Mouse (Mus musculus): ENCODE measurements around the gene Pet117. TPM values are rescaled to one million over a fixed set of nuclear protein-coding genes. Genes with fewer than 3 reads are reported as not detected.
"Not testable (repeated sequence)": the region's sequence is repeated elsewhere in the genome, so short reads cannot be mapped to it uniquely, and the experiment has no call there.

The Pet117 gene
- polyA plus RNA-seq, 1 experiment from 2014 or later = 1.7 TPM

- ATAC-seq (ENCODE audit: insufficient read depth) = no peak
- no peak overlapping the region for H3K27ac ChIP-seq (replicated peaks)
- 22% methylated on average over 8 of the region's 8 CpGs for WGBS (ENCODE audit: insufficient replicate concordance)
These were observed 31.1 kb upstream of the Pet117 start for GRCm38 (mm10) chr2:144337701-144338100.

DNA sequence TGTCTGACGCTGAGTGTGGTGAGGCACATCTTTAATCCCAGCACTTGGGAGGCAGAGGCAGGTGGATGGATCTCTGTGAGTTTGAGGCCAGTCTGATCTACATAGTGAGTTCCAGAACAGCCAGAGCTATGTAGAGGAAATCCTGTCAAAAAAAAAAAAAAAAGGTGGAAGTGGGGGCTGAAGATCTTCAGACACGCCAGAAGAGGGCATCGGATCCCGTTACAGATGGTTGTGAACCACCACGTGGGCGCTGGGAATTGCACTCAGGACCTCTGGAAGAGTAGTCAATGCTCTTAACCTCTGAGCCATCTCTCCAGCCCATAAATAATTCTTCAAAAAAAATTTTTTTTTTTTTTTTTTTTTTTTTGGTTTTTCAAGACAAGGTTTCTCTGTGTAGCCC, 30.6 kb upstream of the Pet117 start:
- H3K4me1 ChIP-seq (replicated peaks); ATAC-seq (ENCODE audit: insufficient read depth); H3K9ac ChIP-seq; H3K27ac ChIP-seq (replicated peaks); H3K9me3 ChIP-seq (replicated peaks); H3K4me3 ChIP-seq (replicated peaks); H3K36me3 ChIP-seq (replicated peaks); H3K4me2 ChIP-seq: not testable (repeated sequence)
- WGBS (ENCODE audit: insufficient replicate concordance) = 63% methylated on average over 6 of the region's 6 CpGs
- H3K27me3 ChIP-seq = peaks cover 27% of the 10 kb centered on the region

More at GRCm38 (mm10) chr2:144337701-144338100, 31.1 kb upstream of the Pet117 start:
- Histone ChIP-seq H3K4me3 (replicated peaks) (no peak overlapping the region), H3K4me2 (no peak overlapping the region), H3K36me3 (replicated peaks) (no peaks in the 10 kb centered on the region), H3K9ac (no peak overlapping the region), H3K27me3 (peaks cover 31% of the 10 kb centered on the region), H3K4me1 (replicated peaks) (peaks cover 4% of the 10 kb centered on the region; the same call in 1 of the 2 replicates), H3K9me3 (replicated peaks) (no peaks in the 10 kb centered on the region)

DNA sequence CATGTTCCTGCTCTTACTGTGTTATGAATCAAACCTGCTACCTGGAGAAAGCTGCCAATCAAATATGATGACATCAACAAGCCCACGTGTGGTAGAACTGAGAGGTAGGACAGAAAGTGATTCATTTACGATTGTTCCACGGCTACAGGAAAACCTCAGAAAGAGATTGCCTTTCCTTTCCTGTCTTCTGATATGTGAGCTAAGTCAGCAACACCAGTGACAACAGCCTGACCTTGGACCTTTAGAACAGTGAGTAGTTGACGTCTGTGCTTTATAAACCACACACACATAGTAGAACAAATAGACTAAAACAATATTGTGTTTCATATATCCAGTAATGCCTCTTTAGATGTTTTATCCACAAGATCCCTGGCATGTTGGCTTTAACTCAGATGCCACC, 25.6 kb upstream of the Pet117 start:
- no peak for ATAC-seq (ENCODE audit: insufficient read depth)
- Histone ChIP-seq H3K4me2 (no peak overlapping the region), H3K27me3 (no peaks in the 10 kb centered on the region), H3K36me3 (replicated peaks) (no peaks in the 10 kb centered on the region), H3K27ac (replicated peaks) (no peak overlapping the region), H3K9ac (no peak overlapping the region), H3K4me3 (replicated peaks) (no peak overlapping the region), H3K4me1 (replicated peaks) (no peaks in the 10 kb centered on the region), H3K9me3 (replicated peaks) (no peaks in the 10 kb centered on the region)
- 12% methylated on average over 4 of the region's 4 CpGs for WGBS (ENCODE audit: insufficient replicate concordance)

DNA sequence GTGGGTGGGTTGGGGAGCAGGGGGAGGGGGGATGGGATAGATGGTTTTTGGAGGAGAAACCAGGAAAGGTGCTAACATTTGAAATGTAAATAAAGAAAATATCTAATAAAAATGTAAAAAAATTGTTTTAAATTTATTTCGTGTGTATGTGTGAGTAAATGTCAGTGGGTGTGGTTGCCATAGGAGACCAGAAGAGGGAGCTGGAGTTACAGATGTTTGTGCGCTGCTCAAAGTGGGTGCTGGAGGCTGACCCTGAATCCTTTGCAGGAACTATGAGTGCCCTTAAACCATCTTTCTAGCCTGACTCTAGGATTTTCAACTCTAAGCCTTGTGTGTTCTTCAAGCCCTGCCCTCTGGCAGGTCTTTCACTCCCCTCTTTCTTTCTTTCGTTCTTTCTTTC, 20.3 kb upstream of the Pet117 start:
- Histone ChIP-seq H3K9me3 (replicated peaks) (no peaks in the 10 kb centered on the region), H3K36me3 (replicated peaks) (no peaks in the 10 kb centered on the region), H3K27ac (replicated peaks) (no peak overlapping the region), H3K4me1 (replicated peaks) (no peaks in the 10 kb centered on the region), H3K9ac (no peak overlapping the region), H3K27me3 (no peaks in the 10 kb centered on the region), H3K4me3 (replicated peaks) (no peak overlapping the region), H3K4me2 (no peak overlapping the region)
- ATAC-seq (ENCODE audit: insufficient read depth) = no peak
- WGBS (ENCODE audit: insufficient replicate concordance) = 51% methylated on average over 3 of the region's 3 CpGs

- no peak overlapping the region for H3K9ac ChIP-seq
- H3K36me3 ChIP-seq (replicated peaks) = no peaks in the 10 kb centered on the region
- H3K4me1 ChIP-seq (replicated peaks) = no peaks in the 10 kb centered on the region
- H3K4me2 ChIP-seq = no peak overlapping the region
- H3K27me3 ChIP-seq = no peaks in the 10 kb centered on the region
- WGBS (ENCODE audit: insufficient replicate concordance) = 67% methylated on average over 11 of the region's 11 CpGs
- no peak for ATAC-seq (ENCODE audit: insufficient read depth)
- H3K9me3 ChIP-seq (replicated peaks) = no peaks in the 10 kb centered on the region
- no peak overlapping the region for H3K4me3 ChIP-seq (replicated peaks)
- H3K27ac ChIP-seq (replicated peaks) = no peak overlapping the region
These were observed 16.0 kb upstream of the Pet117 start for GRCm38 (mm10) chr2:144352843-144353242.

GRCm38 (mm10) chr2:144369020-144369421, 225 bp downstream of the Pet117 start:
- no peaks in the 10 kb centered on the region for H3K27me3 ChIP-seq
- ATAC-seq (ENCODE audit: insufficient read depth) = peak; percentile 84
- H3K9me3 ChIP-seq (replicated peaks) = no peaks in the 10 kb centered on the region
- H3K4me1 ChIP-seq (replicated peaks) = peaks cover 28% of the 10 kb centered on the region
- H3K4me2 ChIP-seq = peak overlapping the region; percentile 85
- peak overlapping the region; percentile 91 for H3K4me3 ChIP-seq (replicated peaks)
- H3K36me3 ChIP-seq (replicated peaks) = peaks cover 11% of the 10 kb centered on the region
- H3K27ac ChIP-seq (replicated peaks) = peak overlapping the region; percentile 91
- peak overlapping the region; percentile 78 for H3K9ac ChIP-seq
- under 1% methylated on average over 43 of the region's 43 CpGs for WGBS (ENCODE audit: insufficient replicate concordance)

DNA sequence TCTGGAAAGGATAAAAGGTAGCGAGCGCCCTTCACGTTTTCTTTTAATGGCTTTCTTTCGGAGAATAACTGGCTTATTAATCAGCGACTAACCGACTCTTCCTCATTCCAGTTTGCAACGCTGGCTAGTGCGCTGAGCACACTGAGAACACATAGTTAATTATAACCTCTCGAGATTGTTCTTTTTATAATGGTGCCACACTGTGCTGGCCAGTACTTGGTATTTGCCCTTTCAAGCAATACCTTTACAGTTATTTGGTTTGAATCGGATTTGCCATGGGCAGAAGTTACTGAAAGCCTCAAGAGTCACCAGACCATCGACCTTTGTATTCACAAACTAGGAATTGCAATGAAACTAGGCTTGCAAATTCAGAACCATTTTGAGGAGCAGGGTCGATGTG, 715 bp downstream of the Pet117 start:
- ATAC-seq (ENCODE audit: insufficient read depth) = no peak
- Histone ChIP-seq H3K4me1 (replicated peaks) (peaks cover 28% of the 10 kb centered on the region), H3K4me3 (replicated peaks) (peak overlapping the region; percentile 91), H3K9ac (peak overlapping the region; percentile 78), H3K27ac (replicated peaks) (peak overlapping the region; percentile 91), H3K27me3 (no peaks in the 10 kb centered on the region), H3K9me3 (replicated peaks) (no peaks in the 10 kb centered on the region), H3K4me2 (peak overlapping the region; percentile 85), H3K36me3 (replicated peaks) (peaks cover 16% of the 10 kb centered on the region)
- under 1% methylated on average over 12 of the region's 12 CpGs for WGBS (ENCODE audit: insufficient replicate concordance)

GRCm38 (mm10) chr2:144371566-144371965, 2.8 kb downstream of the Pet117 start:
- H3K4me1 ChIP-seq (replicated peaks) = peaks cover 28% of the 10 kb centered on the region
- 73% methylated on average over 4 of the region's 4 CpGs for WGBS (ENCODE audit: insufficient replicate concordance)
- H3K4me2 ChIP-seq = no peak overlapping the region
- H3K36me3 ChIP-seq (replicated peaks) = peaks cover 33% of the 10 kb centered on the region
- H3K9me3 ChIP-seq (replicated peaks) = no peaks in the 10 kb centered on the region
- H3K27ac ChIP-seq (replicated peaks) = no peak overlapping the region
- ATAC-seq (ENCODE audit: insufficient read depth) = no peak
- H3K4me3 ChIP-seq (replicated peaks) = no peak overlapping the region
- H3K27me3 ChIP-seq = no peaks in the 10 kb centered on the region
- no peak overlapping the region for H3K9ac ChIP-seq

- peaks cover 43% of the 10 kb centered on the region for H3K36me3 ChIP-seq (replicated peaks)
- no peaks in the 10 kb centered on the region for H3K27me3 ChIP-seq
- H3K27ac ChIP-seq (replicated peaks) = no peak overlapping the region
- no peak overlapping the region for H3K9ac ChIP-seq
- peaks cover 25% of the 10 kb centered on the region for H3K4me1 ChIP-seq (replicated peaks)
- H3K9me3 ChIP-seq (replicated peaks) = no peaks in the 10 kb centered on the region
- H3K4me2 ChIP-seq = no peak overlapping the region
- H3K4me3 ChIP-seq (replicated peaks) = no peak overlapping the region
- ATAC-seq (ENCODE audit: insufficient read depth) = no peak
- WGBS (ENCODE audit: insufficient replicate concordance) = 78% methylated on average over 9 of the region's 9 CpGs
These were observed 4.3 kb downstream of the Pet117 start for GRCm38 (mm10) chr2:144373063-144373462.

DNA sequence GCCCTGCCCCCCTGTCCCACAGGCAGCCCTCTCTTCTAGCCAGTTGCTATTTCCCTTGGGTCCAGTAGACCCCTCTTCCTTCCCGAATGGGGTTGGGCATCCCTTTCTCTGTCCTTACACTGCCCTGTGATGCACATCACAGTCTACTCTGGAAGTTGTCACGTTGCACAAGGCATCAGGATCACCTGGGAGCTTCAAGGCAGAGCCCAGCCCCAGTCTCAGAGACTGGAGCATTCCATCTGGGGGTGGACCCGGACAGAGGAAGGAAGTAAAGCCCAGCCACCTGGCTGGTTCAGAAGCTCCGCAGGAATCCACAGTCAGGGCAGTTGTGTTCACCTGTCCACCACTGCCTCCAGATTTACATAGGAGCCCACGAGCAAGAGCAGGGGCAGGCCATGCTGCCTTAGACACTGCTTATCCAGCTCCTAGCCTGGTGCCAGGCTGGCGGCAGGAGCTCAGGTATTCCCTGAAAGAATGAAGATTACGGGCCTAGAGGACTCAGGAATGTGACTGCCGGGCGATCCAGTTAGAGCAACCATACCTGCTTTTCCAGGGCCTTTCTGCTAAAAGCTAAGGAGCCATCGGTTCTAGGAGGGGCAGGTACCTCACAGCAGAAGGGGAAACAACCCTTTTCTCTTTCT, 6.4 kb downstream of the Pet117 start:
- no peak overlapping the region for H3K4me3 ChIP-seq (replicated peaks)
- ATAC-seq (ENCODE audit: insufficient read depth) = no peak
- peaks cover 12% of the 10 kb centered on the region for H3K4me1 ChIP-seq (replicated peaks)
- peaks cover 64% of the 10 kb centered on the region for H3K36me3 ChIP-seq (replicated peaks)
- H3K9ac ChIP-seq = no peak overlapping the region
- no peaks in the 10 kb centered on the region for H3K9me3 ChIP-seq (replicated peaks)
- H3K27ac ChIP-seq (replicated peaks) = no peak overlapping the region
- WGBS (ENCODE audit: insufficient replicate concordance) = 68% methylated on average over 10 of the region's 10 CpGs
- no peak overlapping the region for H3K4me2 ChIP-seq
- no peaks in the 10 kb centered on the region for H3K27me3 ChIP-seq

GRCm38 (mm10) chr2:144381293-144381692, 12.5 kb downstream of the Pet117 start:
- H3K4me2 ChIP-seq = no peak overlapping the region
- H3K27me3 ChIP-seq = no peaks in the 10 kb centered on the region
- H3K9me3 ChIP-seq (replicated peaks) = no peaks in the 10 kb centered on the region
- H3K4me1 ChIP-seq (replicated peaks) = peaks cover 19% of the 10 kb centered on the region
- H3K9ac ChIP-seq = no peak overlapping the region
- H3K36me3 ChIP-seq (replicated peaks) = peaks cover 84% of the 10 kb centered on the region
- ATAC-seq (ENCODE audit: insufficient read depth) = no peak
- H3K4me3 ChIP-seq (replicated peaks) = no peak overlapping the region
- 88% methylated on average over 3 of the region's 3 CpGs for WGBS (ENCODE audit: insufficient replicate concordance)
- no peak overlapping the region for H3K27ac ChIP-seq (replicated peaks)

GRCm38 (mm10) chr2:144381741-144382140, 12.9 kb downstream of the Pet117 start:
- H3K9ac ChIP-seq = no peak overlapping the region
- no peak overlapping the region for H3K4me2 ChIP-seq
- no peaks in the 10 kb centered on the region for H3K9me3 ChIP-seq (replicated peaks)
- WGBS (ENCODE audit: insufficient replicate concordance) = 88% methylated on average over 4 of the region's 4 CpGs
- H3K36me3 ChIP-seq (replicated peaks) = peaks cover 83% of the 10 kb centered on the region
- no peak overlapping the region for H3K27ac ChIP-seq (replicated peaks)
- H3K4me1 ChIP-seq (replicated peaks) = peaks cover 19% of the 10 kb centered on the region
- ATAC-seq (ENCODE audit: insufficient read depth) = no peak
- H3K27me3 ChIP-seq = no peaks in the 10 kb centered on the region
- no peak overlapping the region for H3K4me3 ChIP-seq (replicated peaks)
